Mouse (Mus musculus) liver, embryonic 13.5 days (tissue): ENCODE results near the gene Adarb1. TPM values are rescaled to one million over a fixed set of nuclear protein-coding genes. Genes with fewer than 3 reads are reported as not detected.

Source experiments
- ATAC-seq: fragments of 200-750 bp; cut with Nextera tagmentation; 2 replicates; pipeline ENCODE4 v1.8.0; 2017; ENCODE audit warnings: low read depth, mild to moderate bottlenecking, moderate number of reproducible peaks, moderate library complexity
- DNase-seq: peaks from one replicate; pipeline ENCODE4 v3.0.0; 2022
- H3K27ac ChIP-seq: fragments of 300-500 bp; sonication (generic); 2 replicates; pipeline ENCODE4 v1.5.1; 2015; ENCODE audit warnings: moderate library complexity, mild to moderate bottlenecking, inconsistent platforms
- H3K27me3 ChIP-seq: fragments of 300-500 bp; sonication (generic); 2 replicates; pipeline ENCODE4 v1.6.1; 2015; ENCODE audit warnings: mild to moderate bottlenecking, inconsistent platforms
- H3K36me3 ChIP-seq: fragments of 300-500 bp; sonication (generic); 2 replicates; pipeline ENCODE4 v1.6.1; 2015; ENCODE audit warnings: mild to moderate bottlenecking, inconsistent platforms
- H3K4me1 ChIP-seq: fragments of 300-500 bp; sonication (generic); replicated peaks from 2 replicates; pipeline ENCODE4 v1.6.1; 2015; ENCODE audit warnings: inconsistent platforms
- H3K4me2 ChIP-seq: fragments of 300-500 bp; sonication (generic); 2 replicates; pipeline ENCODE4 v1.6.1; 2015; ENCODE audit warnings: inconsistent platforms, mild to moderate bottlenecking, moderate library complexity
- H3K4me3 ChIP-seq: fragments of 300-500 bp; sonication (generic); replicated peaks from 2 replicates; pipeline ENCODE4 v1.5.1; 2015; ENCODE audit warnings: mild to moderate bottlenecking, inconsistent platforms
- H3K9ac ChIP-seq: fragments of 300-500 bp; sonication (generic); 2 replicates; pipeline ENCODE4 v1.6.1; 2015; ENCODE audit warnings: mild to moderate bottlenecking, inconsistent platforms
- H3K9me3 ChIP-seq: fragments of 300-500 bp; sonication (generic); replicated peaks from 2 replicates; pipeline ENCODE4 v1.6.1; 2016; ENCODE audit warnings: inconsistent platforms
- WGBS: fragments of 180-500 bp; shearing (Covaris S2); methylation state at CpG from one replicate; pipeline ENCODE4 v1.1.7; 2015; ENCODE audit not compliant: insufficient replicate concordance; 5-methylcytosine and 5-hydroxymethylcytosine counted together
- polyA plus RNA-seq: library from polyadenylated mRNA; unstranded; fragments of >200 nt; fragmentation: Nextera tagmentation; extraction: Ambion mirVana; gene quantifications from 2 replicates; pipeline ENCODE4 v1.2.1, GENCODE M21; 2015

The Adarb1 gene
- polyA plus RNA-seq, 1 experiment from 2014 or later, result 1.0 TPM

DNA sequence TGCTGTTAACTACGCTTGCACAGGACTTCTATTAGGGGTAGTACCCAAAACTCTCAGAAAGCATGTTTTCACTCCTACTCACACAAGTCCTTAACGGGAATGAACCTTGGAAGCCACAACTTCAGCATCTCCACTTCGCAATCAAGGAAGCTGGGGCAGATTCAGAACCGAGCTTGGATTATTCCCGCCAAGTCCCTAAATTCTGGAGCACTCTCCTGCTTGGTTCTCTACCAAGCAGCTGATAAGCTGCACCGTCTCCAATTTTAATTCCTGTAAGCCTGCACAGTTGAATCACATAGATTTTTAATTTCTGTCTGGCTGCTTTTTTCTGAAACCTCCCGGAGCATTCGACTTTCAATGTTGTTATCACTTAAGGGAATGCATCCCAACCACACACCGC lies 9.8 kb downstream of the Adarb1 start:
- Histone ChIP-seq H3K27ac (no peak overlapping the region), H3K9ac (no peak overlapping the region), H3K4me1 (no peaks in the 10 kb centered on the region), H3K4me2 (no peak overlapping the region), H3K4me3 (no peak overlapping the region), H3K27me3 (no peaks in the 10 kb centered on the region), H3K36me3 (no peaks in the 10 kb centered on the region), H3K9me3 (no peaks in the 10 kb centered on the region)
- ATAC-seq (no peak), DNase-seq (no peak)
- 67% methylated on average over 9 of the region's 9 CpGs for WGBS

GRCm38 (mm10) chr10:77406486-77406885 lies 11.6 kb downstream of the Adarb1 start:
- no peak overlapping the region for H3K4me3 ChIP-seq
- no peaks in the 10 kb centered on the region for H3K9me3 ChIP-seq
- no peak overlapping the region for H3K9ac ChIP-seq
- DNase-seq (no peak), ATAC-seq (no peak)
- 65% methylated on average over 6 of the region's 6 CpGs for WGBS
- no peak overlapping the region for H3K27ac ChIP-seq
- H3K4me1 ChIP-seq, result no peaks in the 10 kb centered on the region
- no peaks in the 10 kb centered on the region for H3K36me3 ChIP-seq
- no peak overlapping the region for H3K4me2 ChIP-seq
- no peaks in the 10 kb centered on the region for H3K27me3 ChIP-seq

GRCm38 (mm10) chr10:77402463-77402862 lies 15.6 kb downstream of the Adarb1 start:
- Histone ChIP-seq H3K4me3 (no peak overlapping the region), H3K27ac (no peak overlapping the region), H3K4me2 (no peak overlapping the region), H3K27me3 (no peaks in the 10 kb centered on the region), H3K36me3 (no peaks in the 10 kb centered on the region), H3K9me3 (no peaks in the 10 kb centered on the region), H3K9ac (no peak overlapping the region), H3K4me1 (peaks cover 2% of the 10 kb centered on the region)
- DNase-seq (no peak), ATAC-seq (no peak)
- WGBS, result 34% methylated on average over 1 of the region's 1 CpGs

DNA sequence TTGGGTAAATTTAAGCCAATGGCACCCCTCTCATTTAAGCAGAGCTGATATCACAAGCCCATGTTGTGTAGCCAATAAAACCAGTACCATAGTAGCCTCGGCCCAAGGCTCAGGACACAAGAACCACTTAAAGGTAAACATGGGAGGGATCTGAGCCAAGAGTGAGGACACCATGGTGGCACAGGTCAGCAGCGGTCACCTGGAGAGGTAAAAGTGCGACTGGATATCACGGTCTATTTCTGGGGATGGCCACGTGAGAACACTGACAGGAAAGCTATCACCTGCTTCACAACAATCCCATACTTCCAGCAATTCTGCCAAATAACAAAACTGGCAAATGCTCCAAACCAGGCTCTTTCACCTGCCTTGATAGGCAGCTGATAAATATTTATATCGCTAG lies 17.0 kb downstream of the Adarb1 start:
- 74% methylated on average over 6 of the region's 6 CpGs for WGBS
- H3K4me3 ChIP-seq, result no peak overlapping the region
- DNase-seq (no peak), ATAC-seq (no peak)
- peaks cover 13% of the 10 kb centered on the region for H3K4me1 ChIP-seq
- H3K9me3 ChIP-seq, result no peaks in the 10 kb centered on the region
- no peaks in the 10 kb centered on the region for H3K27me3 ChIP-seq
- no peak overlapping the region for H3K9ac ChIP-seq
- no peak overlapping the region for H3K4me2 ChIP-seq
- H3K36me3 ChIP-seq, result no peaks in the 10 kb centered on the region
- no peak overlapping the region for H3K27ac ChIP-seq

DNA sequence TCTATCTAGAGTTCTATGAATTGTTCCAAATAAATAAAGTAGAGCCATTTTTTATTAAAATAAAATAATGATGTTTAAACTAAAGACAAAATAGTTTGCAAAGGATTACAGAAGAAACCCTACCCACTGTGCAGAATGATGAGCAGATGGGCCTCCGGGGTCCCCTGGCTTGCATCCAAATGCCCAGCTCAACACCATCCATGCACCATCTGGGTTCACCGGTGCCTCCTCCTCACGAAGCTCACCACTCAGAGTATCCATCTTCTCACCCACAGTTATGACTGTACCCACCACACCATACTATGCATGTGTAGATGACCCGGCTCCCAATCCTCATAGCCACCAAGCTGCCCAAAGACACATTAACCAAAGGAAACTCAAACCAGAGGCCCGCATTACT lies 18.1 kb downstream of the Adarb1 start:
- DNase-seq (no peak), ATAC-seq (no peak)
- no peak overlapping the region for H3K4me3 ChIP-seq
- H3K4me2 ChIP-seq, result no peak overlapping the region
- H3K9me3 ChIP-seq, result no peaks in the 10 kb centered on the region
- 62% methylated on average over 5 of the region's 5 CpGs for WGBS
- peaks cover 13% of the 10 kb centered on the region for H3K4me1 ChIP-seq
- no peaks in the 10 kb centered on the region for H3K36me3 ChIP-seq
- no peak overlapping the region for H3K27ac ChIP-seq
- H3K9ac ChIP-seq, result no peak overlapping the region
- no peaks in the 10 kb centered on the region for H3K27me3 ChIP-seq

- WGBS, result 23% methylated on average over 3 of the region's 3 CpGs
- ATAC-seq, result no peak
These were observed 20.0 kb downstream of the Adarb1 start for GRCm38 (mm10) chr10:77398082-77398481.

GRCm38 (mm10) chr10:77397056-77397642 lies 20.9 kb downstream of the Adarb1 start:
- no peak for DNase-seq
- peaks cover 13% of the 10 kb centered on the region for H3K4me1 ChIP-seq
- H3K9ac ChIP-seq, result no peak overlapping the region
- H3K27ac ChIP-seq, result no peak overlapping the region
- no peak overlapping the region for H3K4me3 ChIP-seq
- no peaks in the 10 kb centered on the region for H3K36me3 ChIP-seq
- no peak for ATAC-seq
- no peaks in the 10 kb centered on the region for H3K9me3 ChIP-seq
- WGBS, result 21% methylated on average over 6 of the region's 6 CpGs
- H3K27me3 ChIP-seq, result no peaks in the 10 kb centered on the region
- no peak overlapping the region for H3K4me2 ChIP-seq

More at GRCm38 (mm10) chr10:77398082-77398481, 20.0 kb downstream of the Adarb1 start:
- H3K36me3 ChIP-seq, result no peaks in the 10 kb centered on the region
- no peak for DNase-seq
- no peak overlapping the region for H3K4me3 ChIP-seq
- H3K27me3 ChIP-seq, result no peaks in the 10 kb centered on the region
- H3K4me2 ChIP-seq, result no peak overlapping the region
- H3K9me3 ChIP-seq, result no peaks in the 10 kb centered on the region
- no peak overlapping the region for H3K9ac ChIP-seq
- H3K27ac ChIP-seq, result no peak overlapping the region
- H3K4me1 ChIP-seq, result peaks cover 13% of the 10 kb centered on the region

- H3K4me2 ChIP-seq, result no peak overlapping the region
These were observed 22.1 kb downstream of the Adarb1 start for GRCm38 (mm10) chr10:77396015-77396414.

GRCm38 (mm10) chr10:77391072-77391471 lies 27.0 kb downstream of the Adarb1 start:
- Histone ChIP-seq H3K27ac (no peak overlapping the region), H3K36me3 (no peaks in the 10 kb centered on the region), H3K9me3 (no peaks in the 10 kb centered on the region), H3K4me2 (no peak overlapping the region), H3K27me3 (no peaks in the 10 kb centered on the region), H3K4me1 (no peaks in the 10 kb centered on the region), H3K4me3 (no peak overlapping the region), H3K9ac (no peak overlapping the region)
- ATAC-seq (no peak), DNase-seq (no peak)
- 74% methylated on average over 6 of the region's 6 CpGs for WGBS

More at GRCm38 (mm10) chr10:77396015-77396414, 22.1 kb downstream of the Adarb1 start:
- no peak overlapping the region for H3K9ac ChIP-seq
- no peak for DNase-seq
- no peak for ATAC-seq
- no peak overlapping the region for H3K27ac ChIP-seq
- H3K9me3 ChIP-seq, result no peaks in the 10 kb centered on the region
- H3K27me3 ChIP-seq, result no peaks in the 10 kb centered on the region
- H3K4me3 ChIP-seq, result no peak overlapping the region
- peaks cover 13% of the 10 kb centered on the region for H3K4me1 ChIP-seq
- no peaks in the 10 kb centered on the region for H3K36me3 ChIP-seq
- 58% methylated on average over 1 of the region's 1 CpGs for WGBS

DNA sequence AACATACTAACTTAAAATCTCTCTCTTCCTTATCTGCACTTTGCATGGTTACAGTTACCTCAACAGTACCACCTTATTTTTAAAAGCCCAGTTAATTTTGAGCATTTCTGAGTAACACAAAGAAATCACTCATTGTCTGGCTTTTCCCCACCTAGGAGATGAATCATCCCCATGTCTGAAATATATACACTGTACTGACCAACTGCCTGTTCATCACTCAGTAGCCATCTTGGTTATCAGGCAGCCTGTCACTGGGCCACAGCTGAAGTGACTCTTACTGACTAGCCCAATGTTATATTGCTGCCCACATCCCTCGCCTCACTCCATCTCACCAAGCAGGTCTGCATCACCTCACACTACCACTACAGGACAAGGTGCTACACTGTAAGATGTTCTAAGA lies 30.5 kb downstream of the Adarb1 start:
- H3K4me1 ChIP-seq, result no peaks in the 10 kb centered on the region
- H3K36me3 ChIP-seq, result no peaks in the 10 kb centered on the region
- no peaks in the 10 kb centered on the region for H3K9me3 ChIP-seq
- no peak overlapping the region for H3K4me2 ChIP-seq
- no peak overlapping the region for H3K9ac ChIP-seq
- ATAC-seq, result no peak
- H3K27me3 ChIP-seq, result no peaks in the 10 kb centered on the region
- no peak for DNase-seq
- H3K27ac ChIP-seq, result no peak overlapping the region
- 44% methylated on average over 1 of the region's 1 CpGs for WGBS
- no peak overlapping the region for H3K4me3 ChIP-seq

DNA sequence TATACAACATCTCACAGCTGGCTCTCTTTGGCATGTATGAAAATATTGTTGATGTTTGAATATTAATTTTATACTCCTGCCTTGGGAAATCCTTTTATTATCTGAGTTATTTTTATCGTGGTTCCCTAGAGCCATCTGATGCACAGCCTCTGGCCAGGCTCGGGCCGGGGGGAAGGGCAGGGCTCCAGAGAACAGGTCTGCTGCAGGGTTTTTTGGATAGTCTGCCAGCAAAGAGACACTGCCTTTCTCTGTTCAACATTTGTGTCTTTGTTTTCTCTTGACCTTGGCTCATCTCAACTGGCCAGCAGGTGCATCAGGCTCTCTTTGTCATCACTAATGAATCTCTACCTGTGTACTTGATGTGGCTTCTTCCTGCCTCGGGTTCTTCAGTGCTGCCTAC lies 32.3 kb downstream of the Adarb1 start:
- Histone ChIP-seq H3K9me3 (no peaks in the 10 kb centered on the region), H3K4me3 (no peak overlapping the region), H3K36me3 (no peaks in the 10 kb centered on the region), H3K27ac (no peak overlapping the region), H3K4me2 (no peak overlapping the region), H3K27me3 (no peaks in the 10 kb centered on the region), H3K9ac (no peak overlapping the region), H3K4me1 (no peaks in the 10 kb centered on the region)
- WGBS, result 65% methylated on average over 4 of the region's 4 CpGs
- no peak for DNase-seq
- no peak for ATAC-seq

GRCm38 (mm10) chr10:77383045-77383444 lies 35.0 kb downstream of the Adarb1 start:
- Histone ChIP-seq H3K27me3 (no peaks in the 10 kb centered on the region), H3K4me1 (no peaks in the 10 kb centered on the region), H3K27ac (no peak overlapping the region), H3K9ac (no peak overlapping the region), H3K36me3 (no peaks in the 10 kb centered on the region), H3K9me3 (no peaks in the 10 kb centered on the region), H3K4me2 (no peak overlapping the region), H3K4me3 (no peak overlapping the region)
- DNase-seq (no peak), ATAC-seq (no peak)
- 74% methylated on average over 8 of the region's 8 CpGs for WGBS
